Mouse (Mus musculus) heart, postnatal 0 days (tissue): Measurements from ENCODE around the gene Washc4. TPM values are rescaled to one million over a fixed set of nuclear protein-coding genes. Genes with fewer than 3 reads are reported as not detected.
"Not testable (repeated sequence)": the region's sequence is repeated elsewhere in the genome, so short reads cannot be mapped to it uniquely, and the experiment has no call there.

Source experiments
- ATAC-seq: fragments of 200-750 bp; cut with Nextera tagmentation; 2 replicates; pipeline ENCODE4 v1.8.0; 2017; ENCODE audit warnings: low read depth, moderate number of reproducible peaks, moderate library complexity; ENCODE audit not compliant: insufficient read depth
- DNase-seq: peaks from one replicate; pipeline ENCODE4 v3.0.0-alpha.2; 2016; ENCODE audit warnings: low spot score
- H3K27ac ChIP-seq: fragments of 300-500 bp; sonication (generic); 2 replicates; pipeline ENCODE4 v1.5.1; 2014; ENCODE audit warnings: low read depth, mild to moderate bottlenecking
- H3K27me3 ChIP-seq: fragments of 300-500 bp; sonication (generic); 2 replicates; pipeline ENCODE4 v1.6.1; 2014; ENCODE audit warnings: low read length, mixed read lengths; ENCODE audit not compliant: control insufficient read depth, insufficient read depth
- H3K36me3 ChIP-seq: fragments of 300-500 bp; sonication (generic); replicated peaks from 2 replicates; pipeline ENCODE4 v1.6.1; 2014; ENCODE audit warnings: low read length, mixed read lengths; ENCODE audit not compliant: control insufficient read depth, insufficient read depth
- H3K4me1 ChIP-seq: fragments of 300-500 bp; sonication (generic); 2 replicates; pipeline ENCODE4 v1.6.1; 2014; ENCODE audit warnings: antibody characterized with exemption; ENCODE audit not compliant: control insufficient read depth, insufficient read depth
- H3K4me2 ChIP-seq: fragments of 300-500 bp; sonication (generic); 2 replicates; pipeline ENCODE4 v1.6.1; 2014; ENCODE audit warnings: low read depth, mild to moderate bottlenecking, low read length, moderate library complexity
- H3K4me3 ChIP-seq: fragments of 300-500 bp; sonication (generic); 2 replicates; pipeline ENCODE4 v1.5.1; 2014; ENCODE audit warnings: low read depth, low read length
- H3K9ac ChIP-seq: fragments of 300-500 bp; sonication (generic); replicated peaks from 2 replicates; pipeline ENCODE4 v1.6.1; 2014; ENCODE audit warnings: low read depth, low read length, mixed read lengths
- H3K9me3 ChIP-seq: fragments of 300-500 bp; sonication (generic); replicated peaks from 2 replicates; pipeline ENCODE4 v1.6.1; 2016; ENCODE audit warnings: low read length; ENCODE audit not compliant: control insufficient read depth
- CTCF ChIP-seq: IDR thresholded peaks from 2 replicates; pipeline ENCODE4 v1.5.1; 2016; ENCODE audit warnings: antibody characterized with exemption, control low read depth, low read depth
- EP300 ChIP-seq: IDR thresholded peaks from 2 replicates; pipeline ENCODE4 v1.6.1; 2016; ENCODE audit warnings: antibody characterized with exemption, low read depth
- WGBS: fragments of 180-500 bp; shearing (Covaris S2); extraction: QIAGEN DNeasy Blood & Tissue Kit; methylation state at CpG from one replicate; pipeline ENCODE4 v1.1.7; 2014; 5-methylcytosine and 5-hydroxymethylcytosine counted together
- polyA plus RNA-seq: library from polyadenylated mRNA; unstranded; fragments of >200 nt; fragmentation: Nextera tagmentation; extraction: Ambion mirVana; gene quantifications from 2 replicates; pipeline ENCODE4 v1.2.1, GENCODE M21; 2015
- total RNA-seq: library from RNA; depleted of rRNA; stranded (reverse); fragments of >200 nt; gene quantifications from 2 replicates; pipeline ENCODE4 v1.2.3, GENCODE M21; 2014; ENCODE audit warnings: low replicate concordance

The Washc4 gene
- total and polyA plus RNA-seq, 2 experiments from 2014 or later = 13.2 to 15.1 TPM

DNA sequence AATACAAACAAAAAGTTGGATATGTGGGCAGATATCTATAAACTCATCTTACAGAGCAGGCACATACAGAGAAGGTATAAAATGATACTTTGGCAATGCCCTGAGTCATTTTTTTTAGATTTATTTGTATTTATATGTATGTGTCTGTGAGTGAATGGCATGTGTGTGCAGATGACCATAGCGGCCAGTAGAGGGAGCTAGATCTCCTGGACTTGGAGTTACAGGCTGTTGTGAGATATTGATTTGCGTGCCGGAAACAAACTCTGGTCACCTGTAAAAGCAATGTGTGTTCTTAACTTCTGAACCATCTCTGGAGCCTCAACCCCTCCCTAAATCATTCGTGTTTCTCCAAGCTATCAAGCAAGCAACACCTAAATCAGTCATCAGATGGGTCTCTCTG lies 22.6 kb upstream of the Washc4 start:
- H3K4me3 ChIP-seq = no peak overlapping the region
- H3K4me2 ChIP-seq = no peak overlapping the region
- H3K36me3 ChIP-seq = no peaks in the 10 kb centered on the region
- ATAC-seq = no peak
- H3K9ac ChIP-seq = no peak overlapping the region
- TF ChIP-seq CTCF (no peak), EP300 (no peak)
- no peak for DNase-seq
- 79% methylated on average over 4 of the region's 4 CpGs for WGBS
- no peaks in the 10 kb centered on the region for H3K27me3 ChIP-seq
- H3K9me3 ChIP-seq = peaks cover 3% of the 10 kb centered on the region
- no peaks in the 10 kb centered on the region for H3K4me1 ChIP-seq
- H3K27ac ChIP-seq = no peak overlapping the region

DNA sequence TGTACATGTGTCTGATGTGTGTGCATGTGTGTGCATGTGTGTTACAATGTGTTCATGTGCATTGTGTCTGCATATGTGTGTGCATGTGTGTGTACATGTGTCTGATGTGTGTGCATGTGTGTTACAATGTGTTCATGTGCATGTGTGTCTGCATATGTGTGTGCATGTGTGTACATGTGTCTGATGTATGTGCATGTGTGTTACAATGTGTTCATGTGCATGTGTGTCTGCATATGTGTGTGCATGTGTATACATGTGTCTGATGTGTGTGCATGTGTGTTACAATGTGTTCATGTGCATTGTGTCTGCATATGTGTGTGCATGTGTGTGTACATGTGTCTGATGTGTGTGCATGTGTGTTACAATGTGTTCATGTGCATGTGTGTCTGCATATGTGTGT lies 19.3 kb upstream of the Washc4 start:
- H3K27me3 ChIP-seq, H3K4me3 ChIP-seq, H3K36me3 ChIP-seq, H3K9me3 ChIP-seq, H3K4me2 ChIP-seq, H3K4me1 ChIP-seq, DNase-seq, H3K27ac ChIP-seq, H3K9ac ChIP-seq, ATAC-seq: not testable (repeated sequence)

DNA sequence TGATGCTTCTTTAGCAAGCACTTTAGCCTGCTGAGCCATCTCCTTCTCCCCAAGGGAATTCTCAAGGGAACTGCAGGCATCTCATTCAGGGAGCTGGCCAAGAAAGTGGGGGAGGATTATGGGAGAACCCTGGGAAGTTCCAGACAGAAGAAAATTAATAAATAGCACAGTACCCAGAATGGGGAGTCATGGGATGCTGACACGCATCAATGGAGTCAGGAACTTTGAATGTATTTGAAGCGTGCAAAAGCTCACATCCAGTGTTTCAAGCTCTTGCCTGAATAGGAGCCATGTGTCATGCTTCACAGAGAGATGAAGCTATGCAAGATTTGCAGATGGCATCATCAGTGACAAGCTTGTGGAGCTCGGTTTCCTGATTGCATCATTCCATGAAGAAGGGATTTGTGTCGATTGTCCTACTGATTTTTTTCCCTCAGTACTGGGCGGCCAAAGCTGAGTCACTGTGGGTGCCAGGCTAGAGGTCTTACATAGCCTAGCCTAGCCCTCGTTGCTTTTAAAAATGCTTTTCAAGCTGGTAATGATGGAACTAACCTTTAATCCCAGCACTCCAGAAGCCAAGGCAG lies 13.1 kb upstream of the Washc4 start:
- ATAC-seq (no peak), DNase-seq (no peak)
- Histone ChIP-seq H3K9me3 (no peaks in the 10 kb centered on the region), H3K27me3 (no peaks in the 10 kb centered on the region), H3K4me1 (peaks cover 12% of the 10 kb centered on the region; the same call in 1 of the 2 replicates), H3K4me3 (no peak overlapping the region), H3K4me2 (no peak overlapping the region), H3K36me3 (no peaks in the 10 kb centered on the region), H3K27ac (no peak overlapping the region), H3K9ac (no peak overlapping the region)
- 84% methylated on average over 6 of the region's 6 CpGs for WGBS
- no peak for TF ChIP-seq EP300
- no peak for TF ChIP-seq CTCF

DNA sequence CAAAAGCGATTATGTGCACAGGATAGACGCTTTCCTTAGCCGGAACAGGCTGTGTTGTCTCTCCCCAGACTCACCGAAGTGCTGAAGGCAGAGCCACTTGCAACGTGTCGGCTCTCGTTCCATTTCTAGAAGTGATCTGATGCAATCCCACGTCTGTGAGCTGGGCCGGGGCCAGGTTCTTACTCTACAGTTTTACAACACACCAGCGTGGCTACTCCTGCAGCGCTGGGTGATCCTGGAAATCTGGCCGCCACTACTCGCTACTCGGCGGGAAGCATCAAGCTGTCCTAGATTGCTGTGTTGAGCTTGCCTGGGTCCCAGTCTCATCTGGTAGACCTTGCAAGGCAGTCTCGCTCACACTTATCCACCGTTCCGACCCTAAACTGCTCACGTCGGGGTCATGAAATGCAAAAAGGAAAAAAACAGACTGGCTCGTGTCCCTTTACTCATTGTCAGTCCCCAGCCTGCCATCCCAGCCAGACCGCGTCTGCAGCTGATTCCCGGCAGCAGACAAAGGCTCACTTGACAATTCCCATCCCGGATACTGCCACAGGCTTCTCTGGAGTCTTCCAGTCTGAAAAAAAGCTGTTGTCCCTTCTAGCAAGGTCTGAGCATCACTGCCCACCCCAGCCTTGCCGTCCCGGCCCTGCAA lies 10.2 kb upstream of the Washc4 start:
- Histone ChIP-seq H3K36me3 (no peaks in the 10 kb centered on the region), H3K27me3 (no peaks in the 10 kb centered on the region), H3K27ac (peak overlapping the region; percentile 39; the same call in 1 of the 2 replicates), H3K4me2 (peak overlapping the region; percentile 97), H3K4me3 (peak overlapping the region; percentile 55), H3K9me3 (no peaks in the 10 kb centered on the region), H3K9ac (peak overlapping the region; percentile 9; the same call in 1 of the 2 replicates), H3K4me1 (peaks cover 12% of the 10 kb centered on the region; the same call in 1 of the 2 replicates)
- WGBS = 1% methylated on average over 27 of the region's 27 CpGs
- TF ChIP-seq CTCF (no peak), EP300 (no peak)
- ATAC-seq (peak; percentile 55), DNase-seq (peak; percentile 50)

DNA sequence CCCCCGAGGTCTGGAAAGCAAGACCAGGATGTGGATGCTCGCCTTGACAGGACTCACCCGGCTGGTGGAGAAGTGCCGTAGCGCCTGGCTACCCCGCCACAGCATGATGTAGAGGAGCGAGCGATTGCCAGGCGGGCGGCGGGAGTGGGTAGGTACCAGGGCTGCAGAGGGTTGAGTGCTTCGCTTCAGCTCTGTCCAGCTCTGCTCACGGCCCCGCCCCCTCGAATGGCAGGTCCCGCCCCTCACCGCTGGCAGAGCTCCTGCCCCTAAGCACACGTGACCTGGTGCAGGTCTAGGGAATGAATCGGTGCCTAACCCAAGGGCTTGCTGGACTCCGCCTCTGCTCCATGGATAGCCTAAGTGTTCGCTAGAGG lies 9.7 kb upstream of the Washc4 start, which contains the start of gene Aldh1l2:
Gene Aldh1l2, minus strand, starts transcription at position 231 of the 374 bp plus-strand sequence.
- peak within 1 kb of the TSS; percentile 39; the same call in 1 of the 2 replicates for H3K27ac ChIP-seq
- peaks cover 12% of the 10 kb centered on the region; the same call in 1 of the 2 replicates for H3K4me1 ChIP-seq
- no peaks in the 10 kb centered on the region for H3K9me3 ChIP-seq
- H3K4me2 ChIP-seq = peak within 1 kb of the TSS; percentile 97
- peak; percentile 78 for DNase-seq
- TF ChIP-seq CTCF (no peak), EP300 (no peak)
- ATAC-seq = peak; percentile 96
- under 1% methylated on average over 21 of the region's 21 CpGs for WGBS
- H3K9ac ChIP-seq = peak within 1 kb of the TSS; percentile 9; the same call in 1 of the 2 replicates
- H3K36me3 ChIP-seq = no peaks in the 10 kb centered on the region
- H3K4me3 ChIP-seq = peak within 1 kb of the TSS; percentile 55
- H3K27me3 ChIP-seq = no peaks in the 10 kb centered on the region

DNA sequence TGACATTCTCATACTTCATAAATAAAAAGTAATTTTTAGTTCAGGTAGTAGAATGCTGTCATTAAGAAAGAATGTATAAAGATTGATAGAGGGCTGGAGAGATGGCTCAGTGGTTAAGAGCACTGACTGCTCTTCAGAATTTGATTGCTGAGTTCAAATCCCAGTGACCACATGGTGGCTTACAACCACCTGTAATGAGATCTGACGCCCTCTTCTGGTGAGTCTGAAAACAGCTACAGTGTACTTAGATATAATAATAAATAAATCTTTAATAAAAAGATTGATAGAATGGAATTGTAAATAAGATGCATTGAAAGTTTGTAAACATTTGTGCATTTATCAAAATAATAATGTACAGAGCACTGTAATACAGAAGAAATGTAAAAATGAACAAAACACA lies 7.1 kb upstream of the Washc4 start:
- no peak overlapping the region for H3K4me2 ChIP-seq
- TF ChIP-seq EP300 = no peak
- no peak; the same call in 1 of the 2 replicates for TF ChIP-seq CTCF
- DNase-seq = no peak
- no peak for ATAC-seq
- 10% methylated on average over 1 of the region's 1 CpGs for WGBS
- H3K36me3 ChIP-seq = no peaks in the 10 kb centered on the region
- no peak overlapping the region for H3K27ac ChIP-seq
- H3K9ac ChIP-seq = no peak overlapping the region
- H3K9me3 ChIP-seq = no peaks in the 10 kb centered on the region
- H3K4me3 ChIP-seq = no peak overlapping the region
- no peaks in the 10 kb centered on the region for H3K27me3 ChIP-seq
- H3K4me1 ChIP-seq = peaks cover 12% of the 10 kb centered on the region; the same call in 1 of the 2 replicates
